Mouse (Mus musculus) brown adipose tissue, adult 24 weeks (tissue): ENCODE measurements at regions not wholly inside any gene's neighbourhood (a gene's known extent, or its start where the extent isn't known, plus 50 kb on each side); places are given as distances from the start of the nearest gene placed in this dataset.
A peak's percentile ranks its signal among the peaks of the same experiment; 100 is the strongest.

Source experiments
- H3K27ac ChIP-seq: fragments of 200-500 bp; replicated peaks from 2 replicates; pipeline ENCODE4 v1.5.1; 2012; ENCODE audit warnings: low read depth, mild to moderate bottlenecking, low read length
- H3K4me1 ChIP-seq: fragments of 200-500 bp; 2 replicates; pipeline ENCODE4 v1.6.1; 2012; ENCODE audit warnings: low read length, mixed read lengths; ENCODE audit not compliant: control insufficient read depth, insufficient read depth, insufficient read length
- H3K4me3 ChIP-seq: fragments of 200-500 bp; 2 replicates; pipeline ENCODE4 v1.5.1; 2012; ENCODE audit warnings: low read depth, mild to moderate bottlenecking, low read length, moderate library complexity; ENCODE audit not compliant: insufficient read depth

- Histone ChIP-seq H3K27ac (peak overlapping the region; percentile 26; the same call in 1 of the 2 replicates), H3K4me3 (no peak overlapping the region), H3K4me1 (peaks cover 2% of the 10 kb centered on the region)
Observed at GRCm38 (mm10) chr17:87202958-87203720, 62.6 kb downstream of the Mcfd2 start.

- Histone ChIP-seq H3K4me1 (peaks cover 2% of the 10 kb centered on the region), H3K4me3 (no peak overlapping the region), H3K27ac (no peak overlapping the region)
Observed at GRCm38 (mm10) chr17:87202490-87202889, 63.2 kb downstream of the Mcfd2 start.

- Histone ChIP-seq H3K4me1 (peaks cover 2% of the 10 kb centered on the region), H3K4me3 (no peak overlapping the region), H3K27ac (no peak overlapping the region)
Observed at GRCm38 (mm10) chr17:87200721-87201242, 65.0 kb downstream of the Mcfd2 start.

- H3K4me3 ChIP-seq, result no peak overlapping the region
- no peak overlapping the region for H3K27ac ChIP-seq
- peaks cover 2% of the 10 kb centered on the region for H3K4me1 ChIP-seq
Observed at GRCm38 (mm10) chr17:87200134-87200533, 65.6 kb downstream of the Mcfd2 start.

GRCm38 (mm10) chr17:87199134-87199533 is 66.6 kb downstream of the Mcfd2 start:
- H3K4me1 ChIP-seq, result peaks cover 2% of the 10 kb centered on the region
- H3K4me3 ChIP-seq, result no peak overlapping the region
- H3K27ac ChIP-seq, result no peak overlapping the region

- Histone ChIP-seq H3K4me3 (no peak overlapping the region), H3K27ac (no peak overlapping the region), H3K4me1 (no peaks in the 10 kb centered on the region; the same call in 1 of the 2 replicates)
Observed at GRCm38 (mm10) chr17:87197434-87197833, 68.3 kb downstream of the Mcfd2 start.

GRCm38 (mm10) chr17:87194639-87195038 is 71.1 kb downstream of the Mcfd2 start:
- Histone ChIP-seq H3K4me1 (no peaks in the 10 kb centered on the region), H3K4me3 (no peak overlapping the region), H3K27ac (no peak overlapping the region)

GRCm38 (mm10) chr17:87193482-87193881 is 72.3 kb downstream of the Mcfd2 start:
- H3K4me1 ChIP-seq, result no peaks in the 10 kb centered on the region
- no peak overlapping the region for H3K27ac ChIP-seq
- H3K4me3 ChIP-seq, result no peak overlapping the region

GRCm38 (mm10) chr17:87189670-87190069 is 76.1 kb downstream of the Mcfd2 start:
- no peak overlapping the region for H3K27ac ChIP-seq
- H3K4me1 ChIP-seq, result no peaks in the 10 kb centered on the region
- H3K4me3 ChIP-seq, result no peak overlapping the region
